Mouse (Mus musculus) adrenal gland, adult (tissue): ENCODE measurements around the gene Dtx3.
"Not testable (repeated sequence)": the region's sequence is repeated elsewhere in the genome, so short reads cannot be mapped to it uniquely, and the experiment has no call there.

Experiments
- DNase-seq, 2 experiments: peaks; one replicate each; pipeline ENCODE4 v3.0.0; 2022 to 2023; ENCODE audit warnings: low spot score in 1 of 2; ENCODE audit not compliant: inconsistent age in 2 of 2

Dtx3 gene

GRCm38 (mm10) chr10:127205373-127205772, 9.8 kb upstream of the Dtx3 start:
- DNase-seq: no peak

- no peak for DNase-seq
These were observed 9.1 kb upstream of the Dtx3 start for GRCm38 (mm10) chr10:127204589-127204988.

GRCm38 (mm10) chr10:127203106-127203505, 7.6 kb upstream of the Dtx3 start:
- no peak for DNase-seq

- DNase-seq: no peak
These were observed 4.8 kb upstream of the Dtx3 start for GRCm38 (mm10) chr10:127200279-127200678.

- no peak for DNase-seq
These were observed 3.9 kb upstream of the Dtx3 start for GRCm38 (mm10) chr10:127199474-127199873.

GRCm38 (mm10) chr10:127199068-127199467, 3.5 kb upstream of the Dtx3 start:
- DNase-seq: no peak

GRCm38 (mm10) chr10:127198492-127198891, 3.0 kb upstream of the Dtx3 start:
- no peak for DNase-seq

GRCm38 (mm10) chr10:127197505-127198110, 2.1 kb upstream of the Dtx3 start:
- no peak for DNase-seq

GRCm38 (mm10) chr10:127197104-127197503, 1.6 kb upstream of the Dtx3 start:
- no peak for DNase-seq

GRCm38 (mm10) chr10:127196392-127196791, 864 bp upstream of the Dtx3 start:
- DNase-seq: peak; percentile 79 to 82

GRCm38 (mm10) chr10:127194428-127195327, 850 bp downstream of the Dtx3 start:
- DNase-seq: peak; percentile 78 to 92

GRCm38 (mm10) chr10:127193011-127193410, 2.5 kb downstream of the Dtx3 start:
- no peak for DNase-seq

GRCm38 (mm10) chr10:127192057-127192328, 3.5 kb downstream of the Dtx3 start:
- not testable (repeated sequence) for DNase-seq

- no peak for DNase-seq
These were observed 4.1 kb downstream of the Dtx3 start for GRCm38 (mm10) chr10:127191191-127192056.

GRCm38 (mm10) chr10:127190398-127191190, 4.9 kb downstream of the Dtx3 start:
- DNase-seq: no peak

GRCm38 (mm10) chr10:127189651-127190381, 5.7 kb downstream of the Dtx3 start, which contains the start of gene Arhgef25:
TSS of gene Arhgef25 (minus strand) at chr10:127190083.
- peak; percentile 62 to 85 for DNase-seq

GRCm38 (mm10) chr10:127189116-127189650, 6.3 kb downstream of the Dtx3 start:
- peak in 1 of 2 experiments; percentile 80 for DNase-seq

GRCm38 (mm10) chr10:127188465-127189115, 6.9 kb downstream of the Dtx3 start:
- peak; percentile 71 to 90 for DNase-seq

- no peak for DNase-seq
These were observed 7.5 kb downstream of the Dtx3 start for GRCm38 (mm10) chr10:127188079-127188453.
